Mouse (Mus musculus) neural tube, embryonic 12.5 days (tissue): ENCODE results near the gene Ppan. TPM values are rescaled to one million over a fixed set of nuclear protein-coding genes. Genes with fewer than 3 reads are reported as not detected.

Experiments
- ATAC-seq: fragments of 200-750 bp; cut with Nextera tagmentation; 2 replicates; pipeline ENCODE4 v1.8.0; 2017; ENCODE audit warnings: low read depth, mild to moderate bottlenecking, moderate TSS enrichment, moderate library complexity; ENCODE audit not compliant: low FRiP score
- H3K27ac ChIP-seq: fragments of 300-500 bp; sonication (generic); 2 replicates; pipeline ENCODE4 v1.5.1; 2016
- H3K27me3 ChIP-seq: fragments of 300-500 bp; sonication (generic); replicated peaks from 2 replicates; pipeline ENCODE4 v1.6.1; 2016; ENCODE audit warnings: mild to moderate bottlenecking
- H3K36me3 ChIP-seq: fragments of 300-500 bp; sonication (generic); 2 replicates; pipeline ENCODE4 v1.6.1; 2016; ENCODE audit warnings: mild to moderate bottlenecking
- H3K4me1 ChIP-seq: fragments of 300-500 bp; sonication (generic); 2 replicates; pipeline ENCODE4 v1.6.1; 2016
- H3K4me2 ChIP-seq: fragments of 300-500 bp; sonication (generic); replicated peaks from 2 replicates; pipeline ENCODE4 v1.6.1; 2016; ENCODE audit warnings: mild to moderate bottlenecking
- H3K4me3 ChIP-seq: fragments of 300-500 bp; sonication (generic); 2 replicates; pipeline ENCODE4 v1.5.1; 2016
- H3K9ac ChIP-seq: fragments of 300-500 bp; sonication (generic); 2 replicates; pipeline ENCODE4 v1.6.1; 2016; ENCODE audit warnings: mild to moderate bottlenecking
- H3K9me3 ChIP-seq: fragments of 300-500 bp; sonication (generic); 2 replicates; pipeline ENCODE4 v1.6.1; 2016; ENCODE audit warnings: mild to moderate bottlenecking
- WGBS: fragments of 180-500 bp; shearing (Covaris S2); methylation state at CpG from one replicate; pipeline ENCODE4 v1.1.7; 2016; 5-methylcytosine and 5-hydroxymethylcytosine counted together
- polyA plus RNA-seq: library from polyadenylated mRNA; unstranded; fragments of >200 nt; fragmentation: Nextera tagmentation; extraction: Ambion mirVana; gene quantifications from 2 replicates; pipeline ENCODE4 v1.2.1, GENCODE M21; 2016

Gene Ppan
- polyA plus RNA-seq, 1 experiment from 2014 or later, result 54.1 TPM

GRCm38 (mm10) chr9:20870211-20871173 is 17.5 kb upstream of the Ppan start:
- Histone ChIP-seq H3K4me2 (no peak overlapping the region), H3K9me3 (no peaks in the 10 kb centered on the region), H3K4me3 (no peak overlapping the region), H3K4me1 (no peaks in the 10 kb centered on the region), H3K9ac (no peak overlapping the region), H3K27ac (no peak overlapping the region), H3K36me3 (no peaks in the 10 kb centered on the region), H3K27me3 (peaks cover 41% of the 10 kb centered on the region)
- 78% methylated on average over 12 of the region's 12 CpGs for WGBS
- no peak for ATAC-seq

GRCm38 (mm10) chr9:20872991-20873390 is 15.0 kb upstream of the Ppan start:
- H3K4me3 ChIP-seq, result no peak overlapping the region
- peaks cover 3% of the 10 kb centered on the region; the same call in 1 of the 2 replicates for H3K4me1 ChIP-seq
- no peak overlapping the region for H3K27ac ChIP-seq
- H3K27me3 ChIP-seq, result peaks cover 36% of the 10 kb centered on the region
- H3K9me3 ChIP-seq, result no peaks in the 10 kb centered on the region
- H3K36me3 ChIP-seq, result no peaks in the 10 kb centered on the region
- 89% methylated on average over 10 of the region's 10 CpGs for WGBS
- no peak overlapping the region for H3K9ac ChIP-seq
- H3K4me2 ChIP-seq, result no peak overlapping the region
- no peak for ATAC-seq

GRCm38 (mm10) chr9:20873521-20873920 is 14.5 kb upstream of the Ppan start:
- no peak overlapping the region for H3K4me3 ChIP-seq
- ATAC-seq, result no peak
- peaks cover 31% of the 10 kb centered on the region for H3K27me3 ChIP-seq
- H3K27ac ChIP-seq, result no peak overlapping the region
- no peaks in the 10 kb centered on the region for H3K36me3 ChIP-seq
- H3K9me3 ChIP-seq, result no peaks in the 10 kb centered on the region
- no peak overlapping the region for H3K9ac ChIP-seq
- H3K4me2 ChIP-seq, result no peak overlapping the region
- H3K4me1 ChIP-seq, result peaks cover 3% of the 10 kb centered on the region; the same call in 1 of the 2 replicates
- 91% methylated on average over 12 of the region's 12 CpGs for WGBS

- H3K27ac ChIP-seq, result no peak overlapping the region
- H3K4me3 ChIP-seq, result no peak overlapping the region
- peaks cover 14% of the 10 kb centered on the region for H3K27me3 ChIP-seq
- no peaks in the 10 kb centered on the region for H3K9me3 ChIP-seq
- WGBS, result 70% methylated on average over 23 of the region's 23 CpGs
- H3K9ac ChIP-seq, result no peak overlapping the region
- no peaks in the 10 kb centered on the region for H3K36me3 ChIP-seq
- ATAC-seq, result no peak
- H3K4me2 ChIP-seq, result no peak overlapping the region
- H3K4me1 ChIP-seq, result peaks cover 3% of the 10 kb centered on the region; the same call in 1 of the 2 replicates
These were observed 12.8 kb upstream of the Ppan start for GRCm38 (mm10) chr9:20875021-20875790.

- H3K27me3 ChIP-seq, result peaks cover 1% of the 10 kb centered on the region
- H3K27ac ChIP-seq, result no peak overlapping the region
- no peak overlapping the region for H3K4me2 ChIP-seq
- H3K9ac ChIP-seq, result no peak overlapping the region
- peaks cover 3% of the 10 kb centered on the region; the same call in 1 of the 2 replicates for H3K4me1 ChIP-seq
- ATAC-seq, result no peak
- H3K4me3 ChIP-seq, result no peak overlapping the region
- WGBS, result 72% methylated on average over 8 of the region's 9 CpGs
- no peaks in the 10 kb centered on the region for H3K36me3 ChIP-seq
- no peaks in the 10 kb centered on the region for H3K9me3 ChIP-seq
These were observed 11.5 kb upstream of the Ppan start for GRCm38 (mm10) chr9:20876318-20877117.

- Histone ChIP-seq H3K27ac (no peak overlapping the region), H3K4me1 (peaks cover 3% of the 10 kb centered on the region; the same call in 1 of the 2 replicates), H3K4me2 (peak overlapping the region; percentile 64), H3K9me3 (no peaks in the 10 kb centered on the region), H3K9ac (0 out of 2 replicates have a peak overlapping the region, but pooled peaks have one; percentile 8), H3K36me3 (no peaks in the 10 kb centered on the region), H3K4me3 (peak overlapping the region; percentile 34), H3K27me3 (no peaks in the 10 kb centered on the region; the same call in none of the 2 replicates)
- 37% methylated on average over 14 of the region's 14 CpGs for WGBS
- ATAC-seq, result peak; percentile 4; the same call in 1 of the 2 replicates
These were observed 10.6 kb upstream of the Ppan start for GRCm38 (mm10) chr9:20877118-20878040.

GRCm38 (mm10) chr9:20878041-20878709 is 9.8 kb upstream of the Ppan start:
- peaks cover 3% of the 10 kb centered on the region; the same call in 1 of the 2 replicates for H3K4me1 ChIP-seq
- H3K27ac ChIP-seq, result peak overlapping the region; percentile 65
- H3K4me2 ChIP-seq, result peak overlapping the region; percentile 64
- peak; percentile 95 for ATAC-seq
- peak overlapping the region; percentile 48 for H3K9ac ChIP-seq
- no peaks in the 10 kb centered on the region for H3K36me3 ChIP-seq
- WGBS, result under 1% methylated on average over 69 of the region's 69 CpGs
- H3K27me3 ChIP-seq, result no peaks in the 10 kb centered on the region; the same call in 1 of the 2 replicates
- H3K9me3 ChIP-seq, result no peaks in the 10 kb centered on the region
- peak overlapping the region; percentile 34 for H3K4me3 ChIP-seq

- Histone ChIP-seq H3K36me3 (no peaks in the 10 kb centered on the region), H3K27ac (peak overlapping the region; percentile 65), H3K4me1 (peaks cover 3% of the 10 kb centered on the region; the same call in 1 of the 2 replicates), H3K4me3 (peak overlapping the region; percentile 34), H3K27me3 (no peaks in the 10 kb centered on the region; the same call in 1 of the 2 replicates), H3K9ac (peak overlapping the region; percentile 48), H3K4me2 (peak overlapping the region; percentile 64), H3K9me3 (no peaks in the 10 kb centered on the region)
- WGBS, result 20% methylated on average over 10 of the region's 10 CpGs
- ATAC-seq, result peak; percentile 14
These were observed 9.3 kb upstream of the Ppan start for GRCm38 (mm10) chr9:20878710-20879065.

- no peaks in the 10 kb centered on the region for H3K36me3 ChIP-seq
- WGBS, result 95% methylated on average over 13 of the region's 13 CpGs
- peak within 1 kb of the TSS; percentile 65 for H3K27ac ChIP-seq
- peaks cover 3% of the 10 kb centered on the region; the same call in 1 of the 2 replicates for H3K4me1 ChIP-seq
- H3K9me3 ChIP-seq, result no peaks in the 10 kb centered on the region
- peak within 1 kb of the TSS; percentile 34 for H3K4me3 ChIP-seq
- ATAC-seq, result no peak
- H3K4me2 ChIP-seq, result peak within 1 kb of the TSS; percentile 64
- H3K9ac ChIP-seq, result peak within 1 kb of the TSS; percentile 48
- no peaks in the 10 kb centered on the region; the same call in 1 of the 2 replicates for H3K27me3 ChIP-seq
These were observed 8.7 kb upstream of the Ppan start, which contains the start of gene Angptl6 for GRCm38 (mm10) chr9:20879097-20879792. Angptl6 (minus strand) TSS chr9:20879727.

- Histone ChIP-seq H3K4me3 (no peak overlapping the region), H3K36me3 (peaks cover 23% of the 10 kb centered on the region), H3K4me2 (no peak overlapping the region), H3K27me3 (no peaks in the 10 kb centered on the region), H3K9me3 (0 out of 2 replicates have a peak, but pooled peaks cover 3% of the 10 kb centered on the region), H3K4me1 (peaks cover 6% of the 10 kb centered on the region; the same call in 1 of the 2 replicates), H3K27ac (no peak overlapping the region), H3K9ac (no peak overlapping the region)
- no peak for ATAC-seq
- WGBS, result 96% methylated on average over 2 of the region's 2 CpGs
These were observed 1.4 kb upstream of the Ppan start for GRCm38 (mm10) chr9:20886563-20886962.
